Mouse (Mus musculus): ENCODE results near the gene Kcnq1. TPM values are rescaled to one million over a fixed set of nuclear protein-coding genes. Genes with fewer than 3 reads are reported as not detected.
A peak's percentile ranks its signal among the peaks of the same experiment; 100 is the strongest.

Gene Kcnq1
- polyA plus RNA-seq, 1 experiment from 2014 or later: 2.1 TPM

DNA sequence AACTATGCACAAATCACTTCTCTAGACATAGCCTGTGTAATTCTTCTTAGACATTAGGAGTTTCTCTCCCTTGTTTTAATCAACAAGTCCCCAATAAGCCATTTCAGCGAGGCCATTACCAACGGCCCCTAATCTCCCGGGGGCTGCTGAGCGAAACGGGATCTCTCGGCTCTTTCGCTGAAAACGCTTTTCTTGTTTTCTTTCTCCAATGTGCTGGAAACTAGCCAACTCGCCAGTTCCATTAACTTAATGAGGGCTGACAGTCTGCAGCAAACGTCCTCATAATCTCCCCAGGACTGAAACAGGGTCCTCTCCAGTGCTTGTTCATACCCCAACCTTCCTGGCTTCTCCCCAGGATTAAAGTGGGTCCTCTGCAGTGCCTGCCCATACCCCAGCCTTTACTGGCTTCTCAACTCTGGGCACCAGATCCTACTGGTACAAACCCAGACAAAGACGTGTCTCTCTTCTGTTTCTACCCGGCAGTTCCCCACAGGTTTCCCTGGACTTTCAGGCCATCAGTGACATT is 237.7 kb downstream of the Kcnq1 start:
- Histone ChIP-seq H3K36me3 (ENCODE audit: control insufficient read depth, insufficient read depth, low read length) (no peaks in the 10 kb centered on the region), H3K9me3 (replicated peaks; ENCODE audit: control insufficient read depth, low read length) (no peaks in the 10 kb centered on the region), H3K9ac (ENCODE audit: low read length) (no peak overlapping the region; the same call in 1 of the 2 replicates), H3K27me3 (replicated peaks; ENCODE audit: control insufficient read depth, insufficient read depth, low read length) (peaks cover 51% of the 10 kb centered on the region), H3K27ac (ENCODE audit: low read depth, low read length) (no peak overlapping the region), H3K4me3 (ENCODE audit: low read depth, low read length) (no peak overlapping the region), H3K4me2 (ENCODE audit: low read length) (0 out of 2 replicates have a peak overlapping the region, but pooled peaks have one; percentile 19), H3K4me1 (ENCODE audit: control insufficient read depth, insufficient read depth, low read length) (peaks cover 22% of the 10 kb centered on the region)
- WGBS: 3% methylated on average over 12 of the region's 12 CpGs
- DNase-seq (ENCODE audit: low spot score): peak; percentile 89
- no peak for ATAC-seq

- DNase-seq (ENCODE audit: low spot score) (no peak), ATAC-seq (no peak)
- Histone ChIP-seq H3K9me3 (replicated peaks; ENCODE audit: control insufficient read depth, low read length) (no peaks in the 10 kb centered on the region), H3K4me3 (ENCODE audit: low read depth, low read length) (no peak overlapping the region), H3K4me2 (ENCODE audit: low read length) (no peak overlapping the region), H3K36me3 (ENCODE audit: control insufficient read depth, insufficient read depth, low read length) (no peaks in the 10 kb centered on the region), H3K4me1 (ENCODE audit: control insufficient read depth, insufficient read depth, low read length) (no peaks in the 10 kb centered on the region), H3K27me3 (replicated peaks; ENCODE audit: control insufficient read depth, insufficient read depth, low read length) (peaks cover 53% of the 10 kb centered on the region), H3K9ac (ENCODE audit: low read length) (no peak overlapping the region), H3K27ac (ENCODE audit: low read depth, low read length) (no peak overlapping the region)
- 79% methylated on average over 7 of the region's 7 CpGs for WGBS
These were observed 243.1 kb downstream of the Kcnq1 start for GRCm38 (mm10) chr7:143349287-143349686.

DNA sequence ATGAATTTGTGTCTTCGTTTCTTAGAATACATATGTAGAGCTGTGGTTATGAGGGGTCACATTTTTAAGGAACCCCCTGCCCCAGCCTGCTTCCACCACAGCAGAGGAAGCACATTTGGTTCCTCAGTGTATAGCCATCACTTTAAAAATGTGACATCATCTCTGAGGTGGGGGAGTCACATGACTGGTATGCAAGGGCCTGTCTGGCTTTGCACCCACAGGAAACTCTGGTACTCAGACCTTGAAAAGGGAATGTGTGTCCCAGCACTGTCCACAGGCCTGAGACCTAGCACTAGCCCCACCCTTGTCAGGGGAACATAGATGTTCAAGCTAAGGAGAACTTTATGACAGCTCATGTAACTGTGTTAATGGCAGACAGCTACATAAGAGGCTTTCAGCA is 243.7 kb downstream of the Kcnq1 start:
- no peaks in the 10 kb centered on the region for H3K36me3 ChIP-seq (ENCODE audit: control insufficient read depth, insufficient read depth, low read length)
- H3K27ac ChIP-seq (ENCODE audit: low read depth, low read length): no peak overlapping the region
- H3K9me3 ChIP-seq (replicated peaks; ENCODE audit: control insufficient read depth, low read length): no peaks in the 10 kb centered on the region
- WGBS: 91% methylated on average over 1 of the region's 1 CpGs
- no peak overlapping the region for H3K9ac ChIP-seq (ENCODE audit: low read length)
- H3K4me2 ChIP-seq (ENCODE audit: low read length): no peak overlapping the region
- ATAC-seq: no peak
- H3K27me3 ChIP-seq (replicated peaks; ENCODE audit: control insufficient read depth, insufficient read depth, low read length): peaks cover 51% of the 10 kb centered on the region
- H3K4me3 ChIP-seq (ENCODE audit: low read depth, low read length): no peak overlapping the region
- DNase-seq (ENCODE audit: low spot score): no peak
- H3K4me1 ChIP-seq (ENCODE audit: control insufficient read depth, insufficient read depth, low read length): no peaks in the 10 kb centered on the region

- no peak for DNase-seq (ENCODE audit: low spot score)
- WGBS: 70% methylated on average over 5 of the region's 5 CpGs
- H3K4me2 ChIP-seq (ENCODE audit: low read length): no peak overlapping the region
These were observed 249.7 kb downstream of the Kcnq1 start for GRCm38 (mm10) chr7:143355831-143356230.

DNA sequence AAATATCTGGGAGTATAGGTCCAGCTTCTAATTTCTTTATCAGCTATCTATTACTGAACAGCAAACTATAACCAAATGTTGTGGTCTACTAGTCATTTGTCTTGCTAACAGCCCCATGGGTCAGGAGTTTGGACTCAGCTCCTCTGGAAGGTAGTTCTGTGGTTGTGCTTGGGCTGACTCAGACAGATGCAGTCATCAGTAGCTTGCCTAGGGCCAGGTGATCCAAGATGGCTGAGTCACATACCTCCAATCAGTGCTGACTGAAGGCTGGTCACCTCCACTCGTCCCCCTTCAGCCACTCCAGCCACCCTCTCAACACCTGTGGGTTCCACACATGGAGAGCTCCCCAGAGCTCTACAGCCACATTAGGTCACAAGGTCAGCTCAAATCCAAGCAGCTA is 250.9 kb downstream of the Kcnq1 start:
- Histone ChIP-seq H3K27ac (ENCODE audit: low read depth, low read length) (no peak overlapping the region), H3K36me3 (ENCODE audit: control insufficient read depth, insufficient read depth, low read length) (no peaks in the 10 kb centered on the region), H3K4me3 (ENCODE audit: low read depth, low read length) (no peak overlapping the region), H3K4me2 (ENCODE audit: low read length) (no peak overlapping the region), H3K27me3 (replicated peaks; ENCODE audit: control insufficient read depth, insufficient read depth, low read length) (peaks cover 57% of the 10 kb centered on the region), H3K9ac (ENCODE audit: low read length) (no peak overlapping the region), H3K9me3 (replicated peaks; ENCODE audit: control insufficient read depth, low read length) (no peaks in the 10 kb centered on the region), H3K4me1 (ENCODE audit: control insufficient read depth, insufficient read depth, low read length) (no peaks in the 10 kb centered on the region)
- ATAC-seq (no peak), DNase-seq (ENCODE audit: low spot score) (no peak)
- 89% methylated on average over 1 of the region's 1 CpGs for WGBS

More at GRCm38 (mm10) chr7:143355831-143356230, 249.7 kb downstream of the Kcnq1 start:
- Histone ChIP-seq H3K27ac (ENCODE audit: low read depth, low read length) (no peak overlapping the region), H3K9me3 (replicated peaks; ENCODE audit: control insufficient read depth, low read length) (no peaks in the 10 kb centered on the region), H3K4me1 (ENCODE audit: control insufficient read depth, insufficient read depth, low read length) (no peaks in the 10 kb centered on the region), H3K4me3 (ENCODE audit: low read depth, low read length) (no peak overlapping the region), H3K27me3 (replicated peaks; ENCODE audit: control insufficient read depth, insufficient read depth, low read length) (peaks cover 53% of the 10 kb centered on the region), H3K9ac (ENCODE audit: low read length) (no peak overlapping the region), H3K36me3 (ENCODE audit: control insufficient read depth, insufficient read depth, low read length) (no peaks in the 10 kb centered on the region)
- no peak for ATAC-seq

DNA sequence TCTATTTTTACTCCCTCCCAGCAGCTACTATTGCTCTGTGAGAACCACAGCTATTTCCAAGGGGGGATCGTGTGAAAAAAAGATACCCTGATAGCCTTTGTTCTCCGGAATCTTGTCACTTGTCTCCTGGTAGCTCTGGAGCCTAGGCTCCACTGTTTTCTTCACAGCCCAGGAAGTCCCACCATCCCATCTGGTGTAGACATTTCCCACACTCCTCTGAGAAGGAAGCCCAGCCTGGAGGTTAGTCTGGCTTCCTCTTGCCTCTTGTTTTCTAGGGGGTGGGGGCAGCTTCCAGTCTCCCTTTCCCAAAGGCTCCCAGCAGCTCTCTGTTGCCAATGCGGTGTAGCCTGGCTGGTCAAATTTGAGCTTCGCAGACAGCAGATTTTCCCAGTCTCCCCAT is 251.7 kb downstream of the Kcnq1 start:
- ATAC-seq: no peak
- WGBS: 69% methylated on average over 4 of the region's 4 CpGs
- H3K9ac ChIP-seq (ENCODE audit: low read length): no peak overlapping the region

DNA sequence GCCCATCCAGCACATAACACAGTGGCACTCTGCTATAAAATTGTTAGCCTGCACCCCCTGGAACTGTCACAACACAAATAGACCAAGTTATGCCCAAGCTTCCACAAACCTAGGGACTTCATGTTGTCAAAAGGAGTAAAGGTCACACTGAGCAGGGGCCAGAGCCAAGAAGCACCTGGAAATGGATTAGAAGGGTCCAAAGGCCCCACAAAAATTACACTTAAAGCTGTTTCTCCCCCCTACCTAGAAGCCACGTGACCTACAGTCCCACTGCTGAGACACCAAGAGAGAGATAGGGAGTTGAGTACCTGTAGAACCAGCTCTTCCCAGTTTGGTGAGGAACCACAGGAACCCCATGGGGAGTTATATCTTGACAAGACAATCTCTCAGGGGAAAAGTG is 253.6 kb downstream of the Kcnq1 start:
- Histone ChIP-seq H3K4me3 (ENCODE audit: low read depth, low read length) (no peak overlapping the region), H3K27ac (ENCODE audit: low read depth, low read length) (no peak overlapping the region), H3K4me2 (ENCODE audit: low read length) (no peak overlapping the region), H3K4me1 (ENCODE audit: control insufficient read depth, insufficient read depth, low read length) (no peaks in the 10 kb centered on the region), H3K36me3 (ENCODE audit: control insufficient read depth, insufficient read depth, low read length) (no peaks in the 10 kb centered on the region), H3K9ac (ENCODE audit: low read length) (no peak overlapping the region), H3K9me3 (replicated peaks; ENCODE audit: control insufficient read depth, low read length) (no peaks in the 10 kb centered on the region), H3K27me3 (replicated peaks; ENCODE audit: control insufficient read depth, insufficient read depth, low read length) (peaks cover 76% of the 10 kb centered on the region)
- no peak for DNase-seq (ENCODE audit: low spot score)
- ATAC-seq: no peak
- WGBS: 87% methylated on average over 1 of the region's 1 CpGs

More for the DNA sequence above, 251.7 kb downstream of the Kcnq1 start:
- no peak overlapping the region for H3K4me2 ChIP-seq (ENCODE audit: low read length)
- H3K4me3 ChIP-seq (ENCODE audit: low read depth, low read length): no peak overlapping the region
- H3K4me1 ChIP-seq (ENCODE audit: control insufficient read depth, insufficient read depth, low read length): no peaks in the 10 kb centered on the region
- H3K27ac ChIP-seq (ENCODE audit: low read depth, low read length): no peak overlapping the region
- peaks cover 59% of the 10 kb centered on the region for H3K27me3 ChIP-seq (replicated peaks; ENCODE audit: control insufficient read depth, insufficient read depth, low read length)
- H3K36me3 ChIP-seq (ENCODE audit: control insufficient read depth, insufficient read depth, low read length): no peaks in the 10 kb centered on the region
- no peaks in the 10 kb centered on the region for H3K9me3 ChIP-seq (replicated peaks; ENCODE audit: control insufficient read depth, low read length)
- DNase-seq (ENCODE audit: low spot score): no peak

- peaks cover 80% of the 10 kb centered on the region for H3K27me3 ChIP-seq (replicated peaks; ENCODE audit: control insufficient read depth, insufficient read depth, low read length)
- no peak overlapping the region for H3K9ac ChIP-seq (ENCODE audit: low read length)
- no peak overlapping the region for H3K27ac ChIP-seq (ENCODE audit: low read depth, low read length)
- H3K4me2 ChIP-seq (ENCODE audit: low read length): no peak overlapping the region
- WGBS: 79% methylated on average over 5 of the region's 5 CpGs
- H3K9me3 ChIP-seq (replicated peaks; ENCODE audit: control insufficient read depth, low read length): no peaks in the 10 kb centered on the region
- DNase-seq (ENCODE audit: low spot score): no peak
- ATAC-seq: no peak
- no peaks in the 10 kb centered on the region for H3K36me3 ChIP-seq (ENCODE audit: control insufficient read depth, insufficient read depth, low read length)
- no peak overlapping the region for H3K4me3 ChIP-seq (ENCODE audit: low read depth, low read length)
- H3K4me1 ChIP-seq (ENCODE audit: control insufficient read depth, insufficient read depth, low read length): no peaks in the 10 kb centered on the region
These were observed 254.6 kb downstream of the Kcnq1 start for GRCm38 (mm10) chr7:143360776-143361175.

- no peak overlapping the region for H3K4me3 ChIP-seq (ENCODE audit: low read depth, low read length)
- no peak overlapping the region for H3K27ac ChIP-seq (ENCODE audit: low read depth, low read length)
- H3K9ac ChIP-seq (ENCODE audit: low read length): no peak overlapping the region
- peaks cover 74% of the 10 kb centered on the region for H3K27me3 ChIP-seq (replicated peaks; ENCODE audit: control insufficient read depth, insufficient read depth, low read length)
- 95% methylated on average over 7 of the region's 7 CpGs for WGBS
- no peak for DNase-seq (ENCODE audit: low spot score)
- ATAC-seq: no peak
- no peaks in the 10 kb centered on the region for H3K36me3 ChIP-seq (ENCODE audit: control insufficient read depth, insufficient read depth, low read length)
- H3K9me3 ChIP-seq (replicated peaks; ENCODE audit: control insufficient read depth, low read length): no peaks in the 10 kb centered on the region
- no peak overlapping the region for H3K4me2 ChIP-seq (ENCODE audit: low read length)
- peaks cover 5% of the 10 kb centered on the region; the same call in 1 of the 2 replicates for H3K4me1 ChIP-seq (ENCODE audit: control insufficient read depth, insufficient read depth, low read length)
These were observed 258.1 kb downstream of the Kcnq1 start for GRCm38 (mm10) chr7:143364092-143364832.

All from forebrain, embryonic 14.5 days (tissue).